Mouse (Mus musculus): ENCODE results near the gene C130026I21Rik. TPM values are rescaled to one million over a fixed set of nuclear protein-coding genes. Genes with fewer than 3 reads are reported as not detected.
"Not testable (repeated sequence)": the region's sequence is repeated elsewhere in the genome, so short reads cannot be mapped to it uniquely, and the experiment has no call there.

Gene C130026I21Rik
- 0.26 and 0.31 TPM in 2 replicates for polyA plus RNA-seq (2015; fragmentation: Nextera tagmentation; extraction: Ambion mirVana)

- H3K4me2 ChIP-seq (replicated peaks); H3K4me1 ChIP-seq (replicated peaks); ATAC-seq; H3K4me3 ChIP-seq (replicated peaks); H3K9ac ChIP-seq (replicated peaks); H3K36me3 ChIP-seq; H3K27me3 ChIP-seq; H3K9me3 ChIP-seq; H3K27ac ChIP-seq: not testable (repeated sequence)
- WGBS: no CpG with 5 or more reads among the region's 6 CpGs
Observed at GRCm38 (mm10) chr1:85270466-85270865, at the start of gene C130026I21Rik. Gene C130026I21Rik (minus strand): TSS chr1:85270566.

- 49% methylated on average over 4 of the region's 5 CpGs for WGBS
- H3K27me3 ChIP-seq; H3K9me3 ChIP-seq; H3K4me2 ChIP-seq (replicated peaks); ATAC-seq; H3K4me1 ChIP-seq (replicated peaks); H3K36me3 ChIP-seq; H3K27ac ChIP-seq; H3K9ac ChIP-seq (replicated peaks); H3K4me3 ChIP-seq (replicated peaks): not testable (repeated sequence)
Observed at GRCm38 (mm10) chr1:85287063-85287462, 16.7 kb upstream of the C130026I21Rik start.

DNA sequence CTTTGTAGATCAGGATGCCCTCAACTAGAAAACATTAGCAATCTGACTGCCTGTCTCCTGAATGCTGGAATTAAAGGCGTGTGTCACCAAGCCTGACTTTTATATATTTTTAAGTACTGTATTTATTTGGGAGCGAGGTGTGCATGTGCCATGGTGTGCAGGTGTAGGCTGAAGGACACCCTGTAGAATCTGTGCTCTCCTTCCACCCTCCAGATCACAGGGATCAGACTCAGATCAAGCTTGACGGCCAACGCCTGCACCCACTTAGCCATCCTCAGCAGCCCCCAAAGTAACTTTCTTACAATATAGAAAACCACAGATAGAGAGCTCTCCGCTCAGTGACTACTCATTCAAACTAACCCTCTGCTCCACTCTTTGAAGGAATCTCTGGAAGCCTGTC is 6.1 kb upstream of the C130026I21Rik start:
- not testable (repeated sequence) for H3K9me3 ChIP-seq; H3K27ac ChIP-seq; ATAC-seq; H3K4me3 ChIP-seq (replicated peaks); H3K36me3 ChIP-seq; H3K9ac ChIP-seq (replicated peaks); H3K4me2 ChIP-seq (replicated peaks); H3K27me3 ChIP-seq; H3K4me1 ChIP-seq (replicated peaks)
- WGBS: 73% methylated on average over 4 of the region's 5 CpGs

DNA sequence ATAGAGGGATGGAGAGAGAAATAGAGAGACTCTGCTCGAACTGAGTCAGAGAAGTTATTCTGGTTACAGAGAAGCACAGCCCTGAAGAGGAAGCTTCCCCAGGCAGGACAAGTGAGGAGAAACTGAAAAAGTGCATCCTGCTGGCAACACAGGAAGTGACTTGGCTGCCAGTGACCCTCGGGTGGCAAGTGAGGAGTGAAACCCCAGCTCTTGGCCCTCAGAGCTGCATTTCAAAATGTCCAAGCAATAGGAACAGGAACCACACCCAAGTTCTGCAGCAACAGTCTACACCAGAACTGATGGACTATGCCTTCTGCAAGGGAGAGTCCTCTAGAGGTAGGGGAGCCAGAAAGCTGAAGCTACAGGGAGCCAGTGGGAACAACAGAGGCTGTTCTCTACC is 11.7 kb downstream of the C130026I21Rik start:
- WGBS: 56% methylated on average over 2 of the region's 2 CpGs
- H3K27ac ChIP-seq; H3K36me3 ChIP-seq; H3K4me2 ChIP-seq (replicated peaks); H3K27me3 ChIP-seq; H3K4me1 ChIP-seq (replicated peaks); H3K9ac ChIP-seq (replicated peaks); H3K9me3 ChIP-seq; H3K4me3 ChIP-seq (replicated peaks); ATAC-seq: not testable (repeated sequence)

DNA sequence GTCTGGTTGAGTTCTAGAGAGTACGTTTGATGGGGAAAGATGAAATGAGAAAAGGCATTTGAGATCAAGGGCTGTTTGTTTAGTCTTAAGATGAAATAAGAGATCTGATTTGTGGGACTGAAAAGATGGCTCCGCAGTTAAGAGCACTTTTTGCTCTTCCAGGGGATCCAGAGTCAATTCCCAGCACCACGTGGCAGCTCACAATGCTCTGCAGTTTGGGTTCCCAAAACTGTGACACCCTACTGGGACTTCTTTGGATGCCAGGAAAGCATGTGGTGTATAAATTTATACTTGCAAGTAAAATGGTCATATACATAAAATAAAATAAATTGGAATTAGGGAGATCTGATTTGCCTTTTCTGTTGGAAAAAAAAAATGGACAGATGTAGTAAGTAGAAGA is 15.1 kb downstream of the C130026I21Rik start:
- H3K4me3 ChIP-seq (replicated peaks); ATAC-seq; H3K4me1 ChIP-seq (replicated peaks); H3K9ac ChIP-seq (replicated peaks); H3K36me3 ChIP-seq; H3K9me3 ChIP-seq; H3K27ac ChIP-seq; H3K4me2 ChIP-seq (replicated peaks); H3K27me3 ChIP-seq: not testable (repeated sequence)
- WGBS: 61% methylated on average over 2 of the region's 3 CpGs

- ATAC-seq; H3K9ac ChIP-seq (replicated peaks); H3K4me1 ChIP-seq (replicated peaks); H3K36me3 ChIP-seq; H3K4me2 ChIP-seq (replicated peaks); H3K4me3 ChIP-seq (replicated peaks); H3K27me3 ChIP-seq; H3K27ac ChIP-seq: not testable (repeated sequence)
- peaks cover 25% of the 10 kb centered on the region for H3K9me3 ChIP-seq
- WGBS: 84% methylated on average over 4 of the region's 4 CpGs
Observed at GRCm38 (mm10) chr1:85251211-85251610, 19.2 kb downstream of the C130026I21Rik start.

GRCm38 (mm10) chr1:85248985-85249384 is 21.4 kb downstream of the C130026I21Rik start:
- not testable (repeated sequence) for H3K9ac ChIP-seq (replicated peaks); H3K4me3 ChIP-seq (replicated peaks); H3K4me2 ChIP-seq (replicated peaks); ATAC-seq; H3K27ac ChIP-seq; H3K4me1 ChIP-seq (replicated peaks); H3K27me3 ChIP-seq; H3K36me3 ChIP-seq
- 65% methylated on average over 3 of the region's 3 CpGs for WGBS
- peaks cover 24% of the 10 kb centered on the region for H3K9me3 ChIP-seq

DNA sequence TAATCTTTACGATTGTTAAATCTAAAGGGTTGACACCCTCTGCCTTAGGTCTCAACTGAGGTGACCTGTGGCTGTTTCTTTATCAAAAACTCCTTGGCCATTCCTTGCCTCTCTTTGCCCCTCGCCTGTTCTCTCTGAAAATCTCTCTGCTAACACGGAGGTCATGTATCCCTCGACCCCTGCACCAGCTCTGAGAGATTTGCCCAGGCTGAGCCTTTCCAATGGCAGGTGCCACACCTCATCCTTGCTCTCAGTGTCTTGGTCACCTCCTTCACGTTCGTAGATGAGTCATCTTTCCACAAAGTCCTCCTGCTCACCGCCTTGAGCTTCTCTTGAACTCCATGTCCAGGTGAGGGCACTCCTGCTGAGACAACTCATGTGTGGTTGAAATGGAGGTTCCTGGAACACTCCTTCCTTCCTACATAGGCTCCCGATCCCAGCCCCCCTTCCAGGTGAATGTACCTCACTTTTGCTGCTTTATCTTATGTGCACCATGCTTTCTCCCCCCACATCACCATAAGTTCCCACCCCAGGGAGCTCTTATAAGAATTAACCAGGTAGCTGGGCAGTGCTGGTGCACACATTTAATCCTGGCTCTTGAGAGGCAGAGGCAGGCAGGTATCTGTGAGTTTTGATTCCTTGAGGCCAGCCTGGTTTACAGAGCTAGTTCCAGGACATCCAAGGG is 23.4 kb downstream of the C130026I21Rik start:
- not testable (repeated sequence) for H3K4me1 ChIP-seq (replicated peaks); H3K4me2 ChIP-seq (replicated peaks); ATAC-seq; H3K36me3 ChIP-seq; H3K4me3 ChIP-seq (replicated peaks); H3K27ac ChIP-seq; H3K9ac ChIP-seq (replicated peaks); H3K27me3 ChIP-seq
- peaks cover 30% of the 10 kb centered on the region for H3K9me3 ChIP-seq
- 74% methylated on average over 8 of the region's 8 CpGs for WGBS

GRCm38 (mm10) chr1:85246266-85246665 is 24.1 kb downstream of the C130026I21Rik start:
- H3K36me3 ChIP-seq; ATAC-seq; H3K27me3 ChIP-seq; H3K4me3 ChIP-seq (replicated peaks); H3K9ac ChIP-seq (replicated peaks); H3K4me2 ChIP-seq (replicated peaks); H3K4me1 ChIP-seq (replicated peaks); H3K27ac ChIP-seq: not testable (repeated sequence)
- peaks cover 32% of the 10 kb centered on the region for H3K9me3 ChIP-seq
- 84% methylated on average over 5 of the region's 5 CpGs for WGBS

DNA sequence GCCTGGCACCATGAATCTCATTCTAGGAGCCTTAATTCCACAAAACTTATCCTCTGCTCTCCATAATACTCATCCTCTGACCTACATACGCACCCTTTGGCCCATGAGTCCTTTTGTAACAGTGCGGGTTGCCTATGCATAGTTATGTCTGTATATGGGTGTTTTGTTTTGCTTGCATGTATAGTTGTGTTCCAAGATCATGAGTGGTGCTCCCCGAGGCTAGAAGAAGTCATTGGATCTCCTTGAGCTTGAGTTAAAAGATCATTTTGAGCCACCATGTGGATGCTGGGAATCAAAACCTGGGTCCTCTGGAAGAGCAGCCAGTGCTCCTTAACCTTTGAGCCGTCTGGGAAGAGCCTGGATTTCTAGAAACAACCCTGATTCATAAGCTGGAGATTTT is 25.4 kb downstream of the C130026I21Rik start:
- H3K4me1 ChIP-seq (replicated peaks); H3K4me3 ChIP-seq (replicated peaks); H3K4me2 ChIP-seq (replicated peaks); ATAC-seq; H3K9ac ChIP-seq (replicated peaks); H3K27ac ChIP-seq; H3K27me3 ChIP-seq; H3K36me3 ChIP-seq: not testable (repeated sequence)
- peaks cover 36% of the 10 kb centered on the region for H3K9me3 ChIP-seq
- 68% methylated on average over 3 of the region's 4 CpGs for whole genome bisulfite sequencing

GRCm38 (mm10) chr1:85243023-85243422 is 27.3 kb downstream of the C130026I21Rik start:
- H3K4me1 ChIP-seq (replicated peaks); H3K9ac ChIP-seq (replicated peaks); H3K27me3 ChIP-seq; H3K4me3 ChIP-seq (replicated peaks); H3K4me2 ChIP-seq (replicated peaks); H3K27ac ChIP-seq; ATAC-seq; H3K36me3 ChIP-seq: not testable (repeated sequence)
- peaks cover 41% of the 10 kb centered on the region for H3K9me3 ChIP-seq
- 72% methylated on average over 2 of the region's 2 CpGs for WGBS

- not testable (repeated sequence) for H3K36me3 ChIP-seq; ATAC-seq; H3K4me2 ChIP-seq (replicated peaks); H3K27me3 ChIP-seq; H3K4me3 ChIP-seq (replicated peaks); H3K4me1 ChIP-seq (replicated peaks); H3K9ac ChIP-seq (replicated peaks); H3K27ac ChIP-seq
- peaks cover 29% of the 10 kb centered on the region for H3K9me3 ChIP-seq
- WGBS: 71% methylated on average over 4 of the region's 4 CpGs
Observed at GRCm38 (mm10) chr1:85239018-85239775, 31.2 kb downstream of the C130026I21Rik start.
